Mouse (Mus musculus) erythroblast, embryonic 14.5 days (primary cell): ENCODE results near the gene Grip1. TPM values are rescaled to one million over a fixed set of nuclear protein-coding genes. Genes with fewer than 3 reads are reported as not detected.

Experiments used
- H3K27me3 ChIP-seq: 2 replicates; pipeline ENCODE4 v1.6.1; 2012; ENCODE audit warnings: inconsistent platforms; ENCODE audit not compliant: control insufficient read depth
- H3K36me3 ChIP-seq: 2 replicates; pipeline ENCODE4 v1.6.1; 2012; ENCODE audit warnings: mild to moderate bottlenecking, inconsistent platforms; ENCODE audit not compliant: control insufficient read depth
- H3K4me1 ChIP-seq: 2 replicates; pipeline ENCODE4 v1.6.1; 2012; ENCODE audit warnings: inconsistent platforms; ENCODE audit not compliant: control insufficient read depth
- H3K4me3 ChIP-seq: replicated peaks from 2 replicates; pipeline ENCODE3; 2012; ENCODE audit warnings: moderate library complexity, mild to moderate bottlenecking, inconsistent platforms
- H3K9me3 ChIP-seq: 2 replicates; pipeline ENCODE4 v1.6.1; 2012; ENCODE audit warnings: low read length, inconsistent platforms, mixed read lengths; ENCODE audit not compliant: control insufficient read depth
- GATA1 ChIP-seq: IDR thresholded peaks from 2 replicates; pipeline ENCODE4 v1.6.1; 2012; ENCODE audit warnings: low read length, inconsistent platforms, mixed read lengths
- TAL1 ChIP-seq: IDR thresholded peaks from 3 replicates; pipeline ENCODE4 v1.6.1; 2012; ENCODE audit warnings: low read length, inconsistent platforms, mixed read lengths
- polyA plus RNA-seq: library from polyadenylated mRNA; stranded (reverse); fragments of >175 nt; gene quantifications from 2 replicates; pipeline ENCODE4 v1.2.3, GENCODE M21; 2012

Grip1 gene
- polyA plus RNA-seq, 1 experiment: not detected

- Histone ChIP-seq H3K4me3 (no peak overlapping the region), H3K9me3 (peaks cover 2% of the 10 kb centered on the region; the same call in 1 of the 2 replicates), H3K27me3 (no peaks in the 10 kb centered on the region), H3K4me1 (no peaks in the 10 kb centered on the region), H3K36me3 (no peaks in the 10 kb centered on the region)
- no peak for TF ChIP-seq GATA1
- no peak for TF ChIP-seq TAL1
These were observed 526.4 kb downstream of the Grip1 start for GRCm38 (mm10) chr10:119980032-119980431.

- Histone ChIP-seq H3K27me3 (no peaks in the 10 kb centered on the region), H3K36me3 (no peaks in the 10 kb centered on the region), H3K9me3 (no peaks in the 10 kb centered on the region), H3K4me1 (no peaks in the 10 kb centered on the region), H3K4me3 (no peak overlapping the region)
- TF ChIP-seq GATA1 (no peak), TAL1 (no peak)
These were observed 530.7 kb downstream of the Grip1 start for GRCm38 (mm10) chr10:119984299-119984698.

- Histone ChIP-seq H3K9me3 (peaks cover 16% of the 10 kb centered on the region), H3K36me3 (no peaks in the 10 kb centered on the region), H3K4me3 (no peak overlapping the region), H3K27me3 (no peaks in the 10 kb centered on the region), H3K4me1 (no peaks in the 10 kb centered on the region)
- no peak for TF ChIP-seq GATA1
- no peak for TF ChIP-seq TAL1
These were observed 544.8 kb downstream of the Grip1 start for GRCm38 (mm10) chr10:119998475-119998874.

GRCm38 (mm10) chr10:120002149-120002548 is 548.5 kb downstream of the Grip1 start:
- no peak for TF ChIP-seq TAL1
- Histone ChIP-seq H3K36me3 (no peaks in the 10 kb centered on the region), H3K4me1 (no peaks in the 10 kb centered on the region), H3K9me3 (peaks cover 4% of the 10 kb centered on the region; the same call in 1 of the 2 replicates), H3K4me3 (no peak overlapping the region), H3K27me3 (no peaks in the 10 kb centered on the region)

- no peak for TF ChIP-seq TAL1
- no peak for TF ChIP-seq GATA1
- no peaks in the 10 kb centered on the region for H3K27me3 ChIP-seq
These were observed 550.5 kb downstream of the Grip1 start for GRCm38 (mm10) chr10:120004096-120004495.

GRCm38 (mm10) chr10:120005581-120005980 is 552.0 kb downstream of the Grip1 start:
- peaks cover 4% of the 10 kb centered on the region; the same call in 1 of the 2 replicates for H3K9me3 ChIP-seq
- no peaks in the 10 kb centered on the region for H3K27me3 ChIP-seq

More at GRCm38 (mm10) chr10:120004096-120004495, 550.5 kb downstream of the Grip1 start:
- H3K4me3 ChIP-seq: no peak overlapping the region
- no peaks in the 10 kb centered on the region for H3K36me3 ChIP-seq
- H3K4me1 ChIP-seq: no peaks in the 10 kb centered on the region
- H3K9me3 ChIP-seq: peaks cover 4% of the 10 kb centered on the region; the same call in 1 of the 2 replicates

GRCm38 (mm10) chr10:120012331-120012730 is 558.7 kb downstream of the Grip1 start:
- Histone ChIP-seq H3K4me3 (no peak overlapping the region), H3K4me1 (no peaks in the 10 kb centered on the region), H3K9me3 (no peaks in the 10 kb centered on the region; the same call in 1 of the 2 replicates), H3K36me3 (no peaks in the 10 kb centered on the region), H3K27me3 (no peaks in the 10 kb centered on the region)
- no peak for TF ChIP-seq GATA1
- TF ChIP-seq TAL1: no peak

More at GRCm38 (mm10) chr10:120005581-120005980, 552.0 kb downstream of the Grip1 start:
- Histone ChIP-seq H3K4me1 (no peaks in the 10 kb centered on the region), H3K36me3 (no peaks in the 10 kb centered on the region), H3K4me3 (no peak overlapping the region)
- TF ChIP-seq TAL1 (no peak), GATA1 (no peak)

GRCm38 (mm10) chr10:120015117-120015516 is 561.5 kb downstream of the Grip1 start:
- no peaks in the 10 kb centered on the region for H3K4me1 ChIP-seq
- no peak overlapping the region for H3K4me3 ChIP-seq
- no peaks in the 10 kb centered on the region for H3K36me3 ChIP-seq
- H3K27me3 ChIP-seq: no peaks in the 10 kb centered on the region
- no peaks in the 10 kb centered on the region for H3K9me3 ChIP-seq
- no peak for TF ChIP-seq GATA1
- no peak for TF ChIP-seq TAL1

GRCm38 (mm10) chr10:120026437-120026836 is 572.8 kb downstream of the Grip1 start:
- no peaks in the 10 kb centered on the region for H3K27me3 ChIP-seq
- H3K4me3 ChIP-seq: no peak overlapping the region
- H3K9me3 ChIP-seq: peaks cover 3% of the 10 kb centered on the region; the same call in 1 of the 2 replicates
- no peaks in the 10 kb centered on the region for H3K4me1 ChIP-seq
- TF ChIP-seq TAL1 (no peak), GATA1 (no peak)
- no peaks in the 10 kb centered on the region for H3K36me3 ChIP-seq

GRCm38 (mm10) chr10:120030901-120031300 is 577.3 kb downstream of the Grip1 start:
- peaks cover 4% of the 10 kb centered on the region; the same call in 1 of the 2 replicates for H3K9me3 ChIP-seq
- TF ChIP-seq GATA1 (no peak), TAL1 (no peak)
- H3K36me3 ChIP-seq: no peaks in the 10 kb centered on the region
- no peaks in the 10 kb centered on the region for H3K4me1 ChIP-seq
- H3K27me3 ChIP-seq: no peaks in the 10 kb centered on the region
- H3K4me3 ChIP-seq: no peak overlapping the region
